ENCODE assay signal across 13 mouse cellular contexts in genomic region chr2:114782450-114782849, GRCm38 (mm10).
A peak's percentile ranks its signal among the peaks of the same experiment; 100 is the strongest.
DNase-seq lines count a peak whose midpoint lies in the region; ATAC-seq and TF ChIP-seq lines count a peak whose summit lies in the region.
"Had no signal": no experiment of that assay in that cellular context is flagged by ENCODE, and none has a peak within 500 bp of the region (broad histone marks: within the 10 kb centered on the region; RNA-seq: fewer than 3 reads in every experiment).

No protein-coding gene starts in this region.

- H3K9me3 ChIP-seq in liver, embryonic 14.5 days (ENCODE audit: control insufficient read depth, low read length), result no peaks in the 10 kb centered on the region
- H3K9me3 ChIP-seq: hindbrain, embryonic 13.5 days; limb, embryonic 15.5 days; midbrain, embryonic 15.5 days had no signal

- no peaks in the 10 kb centered on the region for H3K27me3 ChIP-seq in kidney, adult 2 months (replicated peaks; ENCODE audit: control insufficient read depth, insufficient read depth, low read length)
- no peaks in the 10 kb centered on the region for H3K27me3 ChIP-seq in liver, embryonic 14.5 days (ENCODE audit: control insufficient read depth, insufficient read depth, low read length)
- H3K27me3 ChIP-seq: hindbrain, embryonic 13.5 days; limb, embryonic 15.5 days; midbrain, embryonic 15.5 days had no signal

- WGBS in kidney, adult 2 months, result 80% methylated on average over 6 of the region's 6 CpGs
- 28% methylated on average over 6 of the region's 6 CpGs for WGBS in liver, embryonic 14.5 days (ENCODE audit: insufficient replicate concordance)

- H3K36me3 ChIP-seq in kidney, adult 2 months (ENCODE audit: control insufficient read depth, insufficient read depth, low read length), result no peaks in the 10 kb centered on the region
- no peaks in the 10 kb centered on the region for H3K36me3 ChIP-seq in liver, embryonic 14.5 days (replicated peaks; ENCODE audit: control insufficient read depth, insufficient read depth, low read depth)
- H3K36me3 ChIP-seq: hindbrain, embryonic 13.5 days; limb, embryonic 15.5 days; midbrain, embryonic 15.5 days had no signal

- DNase-seq in kidney, adult 2 months, result peak; percentile 69
- DNase-seq in kidney, adult 18-20 months, result no peak
- DNase-seq in kidney, adult 9 months, result peak; percentile 41
- DNase-seq in liver, embryonic 14.5 days (ENCODE audit: low read depth in 3 of 3, low spot score in 3 of 3), result no peak
- DNase-seq in lung, postnatal 36 days, result peak; percentile 72
- DNase-seq in gastrocnemius, postnatal 10 days, result no peak
- DNase-seq in T-cell, adult 2 months (ENCODE audit: low spot score), result no peak
- DNase-seq: adrenal gland, adult 8-10 months; gastrocnemius, postnatal 36 days had no signal

- TF ChIP-seq POLR2A in kidney, adult 2 months (IDR thresholded peaks at IDR 0.05; ENCODE audit: low read depth, low read length), result no peak

- H3K9ac ChIP-seq in liver, embryonic 14.5 days (replicated peaks), result no peak overlapping the region
- H3K9ac ChIP-seq: hindbrain, embryonic 13.5 days; limb, embryonic 15.5 days; midbrain, embryonic 15.5 days had no signal

- ATAC-seq in liver, embryonic 14.5 days (ENCODE audit: insufficient read depth), result peak; percentile 21; the same call in 1 of the 2 replicates
- ATAC-seq: midbrain, embryonic 15.5 days had no signal

- H3K4me1 ChIP-seq in kidney, adult 2 months (ENCODE audit: control insufficient read depth, insufficient read depth, low read length), result no peaks in the 10 kb centered on the region
- no peaks in the 10 kb centered on the region for H3K4me1 ChIP-seq in liver, embryonic 14.5 days (replicated peaks; ENCODE audit: control insufficient read depth in 2 of 2, insufficient read depth in 2 of 2, low read length in 1 of 2)

- no peak overlapping the region for H3K4me3 ChIP-seq in kidney, adult 2 months (ENCODE audit: insufficient read depth, low read depth, low read length)
- no peak overlapping the region for H3K4me3 ChIP-seq in liver, embryonic 14.5 days (ENCODE audit: insufficient read depth in 1 of 2, low read depth in 2 of 2, low read length in 2 of 2)
- H3K4me3 ChIP-seq: hindbrain, embryonic 13.5 days; limb, embryonic 15.5 days; midbrain, embryonic 15.5 days had no signal

- no peak for TF ChIP-seq EP300 in liver, embryonic 14.5 days (IDR thresholded peaks at IDR 0.05; ENCODE audit: low read depth)

- H3K27ac ChIP-seq in kidney, adult 2 months (ENCODE audit: insufficient read depth, low read depth, low read length), result peak overlapping the region; percentile 93
- no peak overlapping the region for H3K27ac ChIP-seq in liver, embryonic 14.5 days
- H3K27ac ChIP-seq: hindbrain, embryonic 13.5 days; limb, embryonic 15.5 days; midbrain, embryonic 15.5 days; stomach, postnatal 0 days had no signal

- no peak overlapping the region for H3K4me2 ChIP-seq in liver, embryonic 14.5 days (ENCODE audit: low read depth)
- H3K4me2 ChIP-seq: hindbrain, embryonic 13.5 days; limb, embryonic 15.5 days; midbrain, embryonic 15.5 days had no signal

- no peak for TF ChIP-seq CTCF in kidney, adult 2 months (conservative IDR thresholded peaks at IDR 0.05; ENCODE audit: insufficient read depth, insufficient read length, low read depth, low read length)
- TF ChIP-seq CTCF in liver, embryonic 14.5 days (IDR thresholded peaks at IDR 0.05; ENCODE audit: low read depth), result no peak

Comparison
In these comparisons a context has a peak if more than half of its experiments do, and no peak if none do; other contexts are left out.
1. DNase-seq: peak in kidney, adult 2 months (single experiment), kidney, adult 9 months (single experiment) and lung, postnatal 36 days (single experiment); none in kidney, adult 18-20 months (single experiment), liver, embryonic 14.5 days (0 of 3), gastrocnemius, postnatal 10 days (single experiment) and T-cell, adult 2 months (single experiment).